Mouse (Mus musculus): ENCODE measurements around the gene Slit3. TPM values are rescaled to one million over a fixed set of nuclear protein-coding genes. Genes with fewer than 3 reads are reported as not detected.
A peak's percentile ranks its signal among the peaks of the same experiment; 100 is the strongest.

The Slit3 gene
- polyA plus RNA-seq, 1 experiment from 2014 or later: 50.0 TPM

DNA sequence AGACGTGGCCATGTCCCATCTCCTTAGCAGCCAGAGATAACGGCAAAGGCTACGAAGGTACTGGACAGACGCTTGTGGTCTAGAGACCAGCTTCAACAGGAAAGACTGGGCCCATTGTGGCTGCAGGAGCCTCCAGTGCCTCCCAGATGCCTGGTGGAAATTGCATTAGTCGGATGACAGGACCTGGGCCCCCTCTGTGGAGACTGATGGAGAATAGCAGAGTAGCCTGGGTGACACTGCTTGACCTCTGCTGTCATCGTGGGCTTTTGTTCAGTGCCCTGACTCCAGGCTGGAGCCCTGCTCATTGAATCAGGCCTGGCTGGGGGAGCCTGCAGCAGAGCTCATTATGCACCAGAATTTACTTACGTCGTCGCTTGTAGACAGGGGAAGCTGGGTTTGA, 384.8 kb downstream of the Slit3 start:
- H3K9ac ChIP-seq: no peak overlapping the region
- no peak overlapping the region for H3K4me2 ChIP-seq (replicated peaks)
- H3K27me3 ChIP-seq: no peaks in the 10 kb centered on the region
- no peaks in the 10 kb centered on the region for H3K36me3 ChIP-seq
- ATAC-seq (ENCODE audit: low FRiP score): peak; percentile 41
- H3K9me3 ChIP-seq (replicated peaks): no peaks in the 10 kb centered on the region
- WGBS: 5% methylated on average over 9 of the region's 9 CpGs
- H3K27ac ChIP-seq: peak overlapping the region; percentile 55
- H3K4me3 ChIP-seq: no peak overlapping the region
- peaks cover 69% of the 10 kb centered on the region for H3K4me1 ChIP-seq

DNA sequence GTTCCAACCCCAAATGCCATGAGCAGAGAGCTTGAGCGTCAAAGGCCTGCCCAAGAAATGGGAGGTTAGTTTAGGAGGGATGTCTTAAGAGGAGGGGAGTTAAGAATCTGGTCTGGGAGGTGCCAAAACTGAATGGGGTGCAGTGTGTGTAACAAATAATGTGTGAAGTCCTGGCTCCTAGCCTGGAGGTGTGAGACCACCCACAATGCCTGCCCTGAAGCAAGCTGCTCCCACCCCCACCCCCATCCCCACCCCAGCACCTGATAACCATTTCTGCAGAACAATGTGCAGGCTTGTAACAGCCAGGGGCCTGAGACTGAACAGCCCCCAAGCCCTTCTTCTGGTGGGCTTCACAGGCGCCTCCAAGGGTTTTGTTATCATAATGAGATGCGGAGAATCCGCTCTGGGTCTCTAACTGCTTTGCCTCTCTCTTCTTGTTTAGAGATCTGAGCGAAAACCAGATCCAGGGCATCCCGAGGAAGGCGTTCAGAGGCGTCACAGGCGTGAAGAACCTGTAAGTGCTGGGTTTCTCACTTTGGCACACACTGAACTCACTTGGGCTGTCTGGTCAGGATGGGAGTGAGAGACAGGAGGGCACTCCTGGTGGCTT, 386.9 kb downstream of the Slit3 start:
- H3K4me2 ChIP-seq (replicated peaks): no peak overlapping the region

DNA sequence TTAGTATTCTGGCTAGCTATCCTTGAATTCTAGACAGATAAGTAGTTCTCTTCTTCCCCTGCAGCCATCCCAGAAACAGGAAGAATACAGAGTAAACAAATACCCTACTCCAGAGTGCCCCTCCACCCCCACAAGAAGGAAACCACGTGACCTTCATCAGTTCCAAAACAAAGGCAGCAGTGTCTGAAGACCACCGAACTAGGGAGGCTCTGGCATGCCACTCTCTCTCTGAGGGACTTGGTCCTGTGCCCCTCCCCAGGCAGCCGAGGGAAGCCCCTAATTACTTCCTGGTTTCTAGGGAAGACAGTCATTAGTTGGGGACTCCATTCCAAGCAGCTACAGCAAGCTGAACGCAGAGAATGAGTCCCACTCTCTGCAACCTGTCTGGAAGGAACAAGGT, 391.7 kb downstream of the Slit3 start:
- Histone ChIP-seq H3K27ac (peak overlapping the region; percentile 82), H3K9ac (no peak overlapping the region), H3K36me3 (no peaks in the 10 kb centered on the region), H3K9me3 (replicated peaks) (0 out of 2 replicates have a peak, but pooled peaks cover 3% of the 10 kb centered on the region), H3K27me3 (no peaks in the 10 kb centered on the region), H3K4me1 (peaks cover 53% of the 10 kb centered on the region), H3K4me2 (replicated peaks) (peak overlapping the region; percentile 5), H3K4me3 (no peak overlapping the region)
- 3% methylated on average over 4 of the region's 4 CpGs for WGBS
- peak; percentile 71 for ATAC-seq (ENCODE audit: low FRiP score)

More for the DNA sequence above, 386.9 kb downstream of the Slit3 start:
- Histone ChIP-seq H3K9me3 (replicated peaks) (no peaks in the 10 kb centered on the region), H3K9ac (no peak overlapping the region), H3K27ac (peak overlapping the region; percentile 49; the same call in 1 of the 2 replicates), H3K4me3 (no peak overlapping the region), H3K36me3 (no peaks in the 10 kb centered on the region), H3K4me1 (peaks cover 72% of the 10 kb centered on the region), H3K27me3 (no peaks in the 10 kb centered on the region)
- ATAC-seq (ENCODE audit: low FRiP score): peak; percentile 19; the same call in 1 of the 2 replicates
- 16% methylated on average over 9 of the region's 9 CpGs for whole genome bisulfite sequencing

DNA sequence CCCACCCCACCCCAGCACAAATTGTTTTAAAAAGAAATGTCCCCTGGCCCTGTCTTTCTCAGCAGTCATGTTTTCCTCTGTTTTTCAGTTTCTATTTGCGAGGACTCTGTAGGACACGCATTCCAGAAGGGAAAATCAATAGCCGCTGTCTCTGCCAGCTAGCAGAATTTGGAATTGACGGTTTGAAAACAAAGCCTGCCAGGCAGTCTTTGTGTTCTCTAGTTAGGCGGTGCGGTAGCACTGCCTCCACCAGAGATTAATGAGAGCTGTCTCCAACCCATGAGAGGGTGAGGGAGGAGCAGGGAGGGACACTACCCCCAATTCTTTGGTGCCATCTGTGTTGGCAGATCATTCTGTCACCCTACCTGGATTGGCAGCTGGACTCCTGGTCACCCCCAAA, 392.3 kb downstream of the Slit3 start:
- Histone ChIP-seq H3K9me3 (replicated peaks) (0 out of 2 replicates have a peak, but pooled peaks cover 3% of the 10 kb centered on the region), H3K4me3 (no peak overlapping the region), H3K36me3 (no peaks in the 10 kb centered on the region), H3K4me2 (replicated peaks) (peak overlapping the region; percentile 5), H3K27me3 (no peaks in the 10 kb centered on the region), H3K4me1 (peaks cover 46% of the 10 kb centered on the region), H3K27ac (peak overlapping the region; percentile 82), H3K9ac (no peak overlapping the region)
- 4% methylated on average over 6 of the region's 6 CpGs for WGBS
- peak; percentile 75 for ATAC-seq (ENCODE audit: low FRiP score)

DNA sequence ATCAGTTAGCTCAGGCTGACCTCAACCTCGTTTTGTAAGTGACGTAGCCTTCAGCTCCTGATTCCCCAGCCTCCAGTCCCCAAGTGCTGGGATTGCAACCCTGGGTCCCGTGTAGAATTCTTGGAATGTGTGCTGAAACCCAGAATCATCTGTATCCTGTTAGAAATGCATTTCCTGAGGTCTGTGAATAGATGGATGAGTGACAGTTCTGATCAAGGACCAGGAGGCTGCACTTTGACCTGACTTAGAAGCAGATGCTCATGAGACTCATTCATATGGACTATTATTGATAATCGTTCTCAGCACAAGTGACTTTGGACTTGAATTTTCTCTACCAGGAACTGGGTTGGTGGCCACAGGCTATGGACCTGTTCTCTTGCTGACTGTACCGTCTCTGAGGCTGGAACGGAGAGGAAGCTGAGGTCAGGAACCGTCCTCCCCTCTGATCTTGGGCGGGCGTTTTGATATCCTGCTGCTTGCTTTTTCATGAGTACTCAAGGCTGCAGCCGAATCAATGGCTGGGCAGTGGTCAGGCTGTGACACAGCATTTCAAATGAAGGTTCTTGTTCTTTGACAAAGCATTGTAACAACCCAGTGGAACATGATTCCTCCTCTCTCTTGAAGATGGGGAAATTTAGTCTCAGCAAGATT, 401.9 kb downstream of the Slit3 start:
- Histone ChIP-seq H3K4me3 (no peak overlapping the region), H3K27me3 (no peaks in the 10 kb centered on the region), H3K27ac (peak overlapping the region; percentile 57), H3K9me3 (replicated peaks) (no peaks in the 10 kb centered on the region), H3K36me3 (no peaks in the 10 kb centered on the region), H3K4me1 (peaks cover 39% of the 10 kb centered on the region), H3K9ac (no peak overlapping the region), H3K4me2 (replicated peaks) (no peak overlapping the region)
- no peak for ATAC-seq (ENCODE audit: low FRiP score)
- WGBS: 21% methylated on average over 10 of the region's 10 CpGs

DNA sequence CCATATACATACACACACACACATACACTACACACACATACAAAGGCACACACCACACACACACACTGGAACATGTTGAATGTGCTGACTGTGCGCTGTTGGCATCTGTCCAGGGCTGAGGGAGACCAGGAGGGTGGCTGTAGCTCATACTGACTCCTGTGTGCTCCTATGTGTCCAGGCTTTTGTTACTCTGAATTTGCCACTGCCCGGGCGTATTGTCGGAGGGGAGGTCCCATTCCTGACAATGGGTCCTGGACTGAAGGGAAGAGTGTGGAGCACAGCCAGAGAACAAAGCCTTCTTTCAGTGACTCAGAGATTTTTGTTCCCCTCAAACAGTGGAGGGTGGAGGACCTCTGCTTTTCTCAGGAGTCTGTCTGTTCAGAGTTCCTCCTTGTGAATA, 402.7 kb downstream of the Slit3 start:
- H3K9me3 ChIP-seq (replicated peaks): no peaks in the 10 kb centered on the region
- no peak overlapping the region for H3K9ac ChIP-seq
- H3K27ac ChIP-seq: peak overlapping the region; percentile 57
- no peak overlapping the region for H3K4me3 ChIP-seq
- H3K4me1 ChIP-seq: peaks cover 46% of the 10 kb centered on the region
- H3K27me3 ChIP-seq: no peaks in the 10 kb centered on the region
- WGBS: 18% methylated on average over 4 of the region's 4 CpGs
- H3K36me3 ChIP-seq: no peaks in the 10 kb centered on the region
- peak; percentile 75 for ATAC-seq (ENCODE audit: low FRiP score)
- no peak overlapping the region for H3K4me2 ChIP-seq (replicated peaks)

DNA sequence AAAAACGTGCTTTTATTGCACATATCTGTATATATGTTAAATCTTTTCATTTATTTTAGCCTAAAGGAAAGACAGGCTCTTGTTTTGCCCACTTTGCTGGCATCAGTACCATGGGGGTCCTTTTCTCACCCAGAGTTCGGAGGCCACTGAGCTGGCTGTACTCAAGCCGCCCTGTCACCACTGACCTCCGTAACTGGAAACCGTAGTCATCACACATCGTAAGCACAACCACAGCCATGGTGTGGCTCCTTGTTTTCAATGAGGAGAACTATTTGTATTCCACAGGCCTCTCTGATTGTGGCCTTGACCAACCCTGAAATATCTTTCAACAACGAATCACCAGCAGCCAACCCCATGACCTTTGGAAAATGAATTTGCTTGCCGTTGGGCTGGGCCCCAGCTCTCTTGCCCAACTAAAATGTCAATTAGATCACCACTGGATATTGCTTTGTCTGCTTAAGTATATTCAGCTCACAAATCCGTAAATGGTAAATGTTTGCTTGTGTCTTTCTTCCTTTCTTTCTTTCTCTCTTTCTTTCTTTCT, 405.3 kb downstream of the Slit3 start:
- Histone ChIP-seq H3K36me3 (no peaks in the 10 kb centered on the region), H3K4me1 (peaks cover 53% of the 10 kb centered on the region), H3K27me3 (no peaks in the 10 kb centered on the region), H3K9me3 (replicated peaks) (no peaks in the 10 kb centered on the region), H3K4me3 (no peak overlapping the region), H3K27ac (no peak overlapping the region), H3K4me2 (replicated peaks) (no peak overlapping the region), H3K9ac (no peak overlapping the region)
- 61% methylated on average over 9 of the region's 9 CpGs for WGBS
- ATAC-seq (ENCODE audit: low FRiP score): no peak

DNA sequence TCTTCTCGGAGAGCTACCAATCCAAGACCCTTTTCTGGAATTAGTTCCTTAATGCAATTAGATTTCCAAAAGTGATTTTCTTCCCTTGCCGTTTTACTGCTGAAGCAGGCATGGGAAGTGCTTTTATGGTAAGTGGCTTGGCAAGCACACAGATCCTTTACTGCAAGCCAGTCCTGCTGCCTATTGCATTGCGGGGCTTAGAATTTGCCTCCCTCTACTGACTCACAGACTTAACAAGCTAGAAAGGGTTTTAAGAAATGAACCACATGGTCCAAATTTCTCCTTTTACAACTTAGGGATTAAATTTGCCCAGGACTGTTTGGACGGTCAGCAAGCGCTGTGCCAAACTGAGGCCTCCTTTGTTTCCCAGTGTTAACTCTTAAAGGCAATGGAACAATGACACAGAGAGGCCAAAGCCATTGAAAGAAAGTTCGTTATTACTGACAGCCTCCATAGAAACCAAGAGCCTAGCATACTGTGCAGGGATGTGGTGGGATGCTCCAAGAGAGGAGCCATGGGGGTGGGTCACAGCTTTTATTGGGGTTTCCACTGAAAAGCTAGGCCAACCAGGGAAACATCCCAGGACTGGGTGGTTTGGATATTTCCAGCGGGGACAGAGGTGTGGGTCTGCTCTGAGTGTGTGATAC, 406.9 kb downstream of the Slit3 start:
- Histone ChIP-seq H3K27ac (peak overlapping the region; percentile 75), H3K36me3 (no peaks in the 10 kb centered on the region), H3K9me3 (replicated peaks) (no peaks in the 10 kb centered on the region), H3K4me3 (no peak overlapping the region), H3K4me1 (peaks cover 44% of the 10 kb centered on the region), H3K9ac (no peak overlapping the region), H3K4me2 (replicated peaks) (no peak overlapping the region), H3K27me3 (no peaks in the 10 kb centered on the region)
- peak; percentile 59 for ATAC-seq (ENCODE audit: low FRiP score)
- 35% methylated on average over 7 of the region's 7 CpGs for WGBS

DNA sequence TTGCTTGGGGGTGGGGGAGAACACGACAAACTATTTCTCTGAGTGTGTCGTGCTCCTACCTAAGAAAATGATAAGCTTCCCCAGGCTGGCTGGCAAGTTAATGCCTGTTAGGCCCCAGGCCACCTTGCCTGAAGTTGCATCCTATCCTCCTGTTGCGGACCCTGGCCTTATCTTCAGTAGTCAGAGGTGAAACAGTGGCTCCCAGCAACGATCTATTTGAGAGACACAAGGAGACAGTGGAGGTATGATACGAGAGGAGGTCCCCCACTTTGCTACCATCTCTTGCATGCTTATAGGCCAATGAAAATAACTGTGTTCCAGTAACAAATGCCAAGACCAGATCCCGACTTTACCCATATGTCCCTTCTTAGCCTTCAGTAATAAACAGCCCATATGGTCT, 414.0 kb downstream of the Slit3 start:
- H3K9ac ChIP-seq: no peak overlapping the region
- H3K27ac ChIP-seq: no peak overlapping the region
- 88% methylated on average over 6 of the region's 6 CpGs for WGBS
- H3K9me3 ChIP-seq (replicated peaks): no peaks in the 10 kb centered on the region
- no peak overlapping the region for H3K4me2 ChIP-seq (replicated peaks)
- no peak for ATAC-seq (ENCODE audit: low FRiP score)
- H3K4me3 ChIP-seq: no peak overlapping the region
- H3K27me3 ChIP-seq: peaks cover 3% of the 10 kb centered on the region; the same call in 1 of the 2 replicates
- H3K4me1 ChIP-seq: peaks cover 32% of the 10 kb centered on the region
- no peaks in the 10 kb centered on the region for H3K36me3 ChIP-seq

DNA sequence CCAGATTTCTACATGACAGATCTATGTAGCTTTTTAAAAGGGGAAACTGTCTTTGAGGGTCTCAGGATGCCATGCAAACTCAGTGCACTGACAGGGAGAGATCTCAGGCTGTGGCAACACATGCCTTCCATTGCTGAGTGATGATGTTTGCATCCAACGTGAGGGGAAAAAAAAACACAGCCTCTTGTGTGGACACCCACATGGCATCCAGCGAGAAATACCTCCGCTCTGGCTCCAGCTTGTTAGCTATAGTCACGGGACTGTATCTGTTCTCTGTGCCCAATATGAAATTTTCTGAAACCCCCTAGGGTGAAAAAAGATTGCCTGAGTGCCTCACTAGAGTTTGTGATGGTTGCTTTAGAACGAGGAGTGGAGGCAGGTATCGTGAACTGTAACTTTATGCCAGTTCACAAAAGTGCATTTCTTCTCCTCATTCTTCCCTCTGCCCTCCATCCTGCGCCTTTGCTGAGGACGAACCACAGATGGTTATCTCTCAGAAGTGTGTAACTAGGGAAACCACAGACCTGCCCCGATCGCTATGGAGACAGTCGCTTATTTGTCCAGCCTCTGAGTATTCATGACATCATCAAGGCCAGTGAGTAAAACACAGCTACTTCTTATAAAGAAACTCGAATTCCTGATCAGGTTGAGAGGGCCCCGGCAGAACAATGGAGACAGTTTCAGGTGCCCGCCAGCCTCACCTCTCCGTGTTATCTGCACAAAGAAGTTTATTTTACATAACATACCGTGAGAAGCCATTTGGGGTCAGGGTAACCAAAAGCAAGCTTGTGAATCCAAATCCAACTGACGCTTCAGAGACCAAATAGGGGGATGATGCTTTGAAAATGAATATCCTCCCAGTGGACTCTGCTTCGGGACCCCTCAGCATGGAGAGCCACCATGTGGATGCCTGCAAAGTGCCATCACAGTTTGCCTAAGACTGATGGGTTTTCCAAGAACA, 416.4 kb downstream of the Slit3 start:
- H3K27me3 ChIP-seq: peaks cover 3% of the 10 kb centered on the region; the same call in 1 of the 2 replicates
- ATAC-seq (ENCODE audit: low FRiP score): peak; percentile 71
- H3K4me3 ChIP-seq: no peak overlapping the region
- H3K36me3 ChIP-seq: no peaks in the 10 kb centered on the region
- H3K4me1 ChIP-seq: peaks cover 38% of the 10 kb centered on the region
- 22% methylated on average over 18 of the region's 18 CpGs for WGBS
- H3K4me2 ChIP-seq (replicated peaks): peak overlapping the region; percentile 39; the same call in 1 of the 2 replicates
- H3K9me3 ChIP-seq (replicated peaks): no peaks in the 10 kb centered on the region
- no peak overlapping the region for H3K9ac ChIP-seq
- H3K27ac ChIP-seq: peak overlapping the region; percentile 64

DNA sequence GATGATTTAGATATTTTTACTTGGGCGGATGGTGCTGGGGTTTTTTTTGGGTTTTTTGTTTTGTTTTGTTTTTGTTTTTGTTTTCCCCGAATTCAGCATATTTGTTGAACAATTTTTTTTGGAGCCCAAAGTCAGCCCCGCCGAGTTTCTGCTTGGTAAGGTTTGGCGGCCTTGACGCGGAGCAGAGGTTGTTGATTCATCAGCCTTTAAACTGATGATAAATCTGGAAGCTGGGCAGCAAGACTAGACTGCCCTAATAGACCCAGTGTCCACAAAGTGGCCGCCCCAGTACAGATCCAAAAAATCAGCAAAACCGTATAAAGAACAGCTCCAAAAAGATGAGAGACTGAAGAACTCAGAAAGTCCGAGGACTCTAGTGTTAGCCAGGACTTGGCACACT, 421.7 kb downstream of the Slit3 start:
- no peak overlapping the region for H3K4me2 ChIP-seq (replicated peaks)
- H3K9me3 ChIP-seq (replicated peaks): no peaks in the 10 kb centered on the region
- H3K27ac ChIP-seq: no peak overlapping the region
- ATAC-seq (ENCODE audit: low FRiP score): no peak
- H3K4me1 ChIP-seq: peaks cover 49% of the 10 kb centered on the region
- no peak overlapping the region for H3K9ac ChIP-seq
- 92% methylated on average over 10 of the region's 10 CpGs for WGBS
- H3K4me3 ChIP-seq: no peak overlapping the region
- no peaks in the 10 kb centered on the region for H3K36me3 ChIP-seq
- 0 out of 2 replicates have a peak, but pooled peaks cover 4% of the 10 kb centered on the region for H3K27me3 ChIP-seq

Measured in hindbrain, embryonic 12.5 days (tissue).